Mouse (Mus musculus) hindbrain, embryonic 15.5 days (tissue): ENCODE results near the gene Naaladl1. TPM values are rescaled to one million over a fixed set of nuclear protein-coding genes. Genes with fewer than 3 reads are reported as not detected.

Experiments used
- ATAC-seq: fragments of 200-750 bp; cut with Nextera tagmentation; 2 replicates; pipeline ENCODE4 v1.8.0; 2017; ENCODE audit warnings: low read depth, moderate number of reproducible peaks, moderate TSS enrichment; ENCODE audit not compliant: low FRiP score
- H3K27ac ChIP-seq: fragments of 300-500 bp; sonication (generic); replicated peaks from 2 replicates; pipeline ENCODE4 v1.5.1; 2015; ENCODE audit warnings: mild to moderate bottlenecking, inconsistent platforms
- H3K27me3 ChIP-seq: fragments of 300-500 bp; sonication (generic); 2 replicates; pipeline ENCODE4 v1.6.1; 2015; ENCODE audit warnings: control low read depth, inconsistent platforms
- H3K36me3 ChIP-seq: fragments of 300-500 bp; sonication (generic); 2 replicates; pipeline ENCODE4 v1.6.1; 2015; ENCODE audit warnings: control low read depth, inconsistent platforms
- H3K4me1 ChIP-seq: fragments of 300-500 bp; sonication (generic); replicated peaks from 2 replicates; pipeline ENCODE4 v1.6.1; 2015; ENCODE audit warnings: control low read depth, inconsistent platforms
- H3K4me2 ChIP-seq: fragments of 300-500 bp; sonication (generic); 2 replicates; pipeline ENCODE4 v1.6.1; 2015; ENCODE audit warnings: moderate library complexity, mild to moderate bottlenecking, inconsistent platforms
- H3K4me3 ChIP-seq: fragments of 300-500 bp; sonication (generic); 2 replicates; pipeline ENCODE4 v1.5.1; 2015; ENCODE audit warnings: mild to moderate bottlenecking, inconsistent platforms
- H3K9ac ChIP-seq: fragments of 300-500 bp; sonication (generic); 2 replicates; pipeline ENCODE4 v1.6.1; 2015; ENCODE audit warnings: inconsistent platforms
- H3K9me3 ChIP-seq: fragments of 300-500 bp; sonication (generic); 2 replicates; pipeline ENCODE4 v1.6.1; 2016; ENCODE audit warnings: control low read depth, inconsistent platforms
- WGBS: fragments of 180-500 bp; shearing (Covaris S2); methylation state at CpG from one replicate; pipeline ENCODE4 v1.1.7; 2015; 5-methylcytosine and 5-hydroxymethylcytosine counted together
- polyA plus RNA-seq: library from polyadenylated mRNA; unstranded; fragments of >200 nt; fragmentation: Nextera tagmentation; extraction: Ambion mirVana; gene quantifications from 2 replicates; pipeline ENCODE4 v1.2.1, GENCODE M21; 2015

The Naaladl1 gene
- polyA plus RNA-seq: 0.54 and 0.60 TPM in 2 replicates

- 89% methylated on average over 7 of the region's 7 CpGs for WGBS
Observed at GRCm38 (mm10) chr19:6105586-6105985, at the start of gene Naaladl1. Gene Naaladl1, plus strand, starts transcription at chr19:6105782.

GRCm38 (mm10) chr19:6056696-6057095 lies 48.9 kb upstream of the Naaladl1 start:
- Histone ChIP-seq H3K4me3 (peak overlapping the region; percentile 92), H3K27ac (no peak overlapping the region), H3K27me3 (no peaks in the 10 kb centered on the region), H3K9ac (peak overlapping the region; percentile 89), H3K9me3 (no peaks in the 10 kb centered on the region), H3K4me2 (peak overlapping the region; percentile 88), H3K4me1 (peaks cover 28% of the 10 kb centered on the region), H3K36me3 (peaks cover 38% of the 10 kb centered on the region)
- WGBS: 60% methylated on average over 4 of the region's 4 CpGs
- no peak for ATAC-seq

More at GRCm38 (mm10) chr19:6105586-6105985, at the start of gene Naaladl1:
- Histone ChIP-seq H3K9me3 (no peaks in the 10 kb centered on the region), H3K36me3 (no peaks in the 10 kb centered on the region), H3K4me2 (no peak within 1 kb of the TSS), H3K27me3 (no peaks in the 10 kb centered on the region), H3K27ac (no peak within 1 kb of the TSS), H3K4me3 (no peak within 1 kb of the TSS), H3K4me1 (no peaks in the 10 kb centered on the region), H3K9ac (no peak within 1 kb of the TSS)
- ATAC-seq: no peak

GRCm38 (mm10) chr19:6057313-6058096 lies 48.1 kb upstream of the Naaladl1 start, which contains the start of the genes Mrpl49 and Fau:
Gene Mrpl49, minus strand, starts transcription at chr19:6057785.
Gene Fau, plus strand, starts transcription at chr19:6057844.
- no peaks in the 10 kb centered on the region for H3K27me3 ChIP-seq
- peaks cover 30% of the 10 kb centered on the region for H3K36me3 ChIP-seq
- WGBS: under 1% methylated on average over 63 of the region's 63 CpGs
- peak within 1 kb of the TSS; percentile 88 for H3K4me2 ChIP-seq
- peak within 1 kb of the TSS; percentile 92 for H3K4me3 ChIP-seq
- ATAC-seq: peak; percentile 90
- peaks cover 37% of the 10 kb centered on the region for H3K4me1 ChIP-seq
- peak within 1 kb of the TSS; percentile 88 for H3K27ac ChIP-seq
- H3K9ac ChIP-seq: peak within 1 kb of the TSS; percentile 89
- H3K9me3 ChIP-seq: no peaks in the 10 kb centered on the region

- no peaks in the 10 kb centered on the region for H3K27me3 ChIP-seq
- peak overlapping the region; percentile 88 for H3K9ac ChIP-seq
- no peak for ATAC-seq
- H3K4me1 ChIP-seq: peaks cover 47% of the 10 kb centered on the region
- peak overlapping the region; percentile 92 for H3K4me3 ChIP-seq
- no peaks in the 10 kb centered on the region for H3K9me3 ChIP-seq
- WGBS: 39% methylated on average over 5 of the region's 5 CpGs
- peaks cover 20% of the 10 kb centered on the region for H3K36me3 ChIP-seq
- peak overlapping the region; percentile 88; the same call in 1 of the 2 replicates for H3K27ac ChIP-seq
- H3K4me2 ChIP-seq: peak overlapping the region; percentile 88
Observed at GRCm38 (mm10) chr19:6058513-6058912, 47.1 kb upstream of the Naaladl1 start.

GRCm38 (mm10) chr19:6058966-6059365 lies 46.6 kb upstream of the Naaladl1 start:
- no peaks in the 10 kb centered on the region for H3K27me3 ChIP-seq
- no peak overlapping the region for H3K27ac ChIP-seq
- 89% methylated on average over 5 of the region's 5 CpGs for WGBS
- peaks cover 15% of the 10 kb centered on the region for H3K36me3 ChIP-seq
- no peaks in the 10 kb centered on the region for H3K9me3 ChIP-seq
- peak overlapping the region; percentile 88 for H3K9ac ChIP-seq
- H3K4me3 ChIP-seq: peak overlapping the region; percentile 92
- H3K4me1 ChIP-seq: peaks cover 51% of the 10 kb centered on the region
- ATAC-seq: no peak
- H3K4me2 ChIP-seq: peak overlapping the region; percentile 88

GRCm38 (mm10) chr19:6061021-6061533 lies 44.5 kb upstream of the Naaladl1 start, which contains the start of gene Znhit2:
Gene Znhit2, plus strand, starts transcription at chr19:6061192.
- Histone ChIP-seq H3K9me3 (no peaks in the 10 kb centered on the region), H3K4me2 (peak within 1 kb of the TSS; percentile 99), H3K27ac (peak within 1 kb of the TSS; percentile 93), H3K27me3 (no peaks in the 10 kb centered on the region), H3K9ac (peak within 1 kb of the TSS; percentile 98), H3K4me1 (peaks cover 62% of the 10 kb centered on the region), H3K36me3 (peaks cover 4% of the 10 kb centered on the region; the same call in 1 of the 2 replicates), H3K4me3 (peak within 1 kb of the TSS; percentile 93)
- under 1% methylated on average over 58 of the region's 58 CpGs for WGBS
- peak; percentile 67 for ATAC-seq

- Histone ChIP-seq H3K4me3 (peak overlapping the region; percentile 93), H3K36me3 (peaks cover 4% of the 10 kb centered on the region; the same call in 1 of the 2 replicates), H3K4me2 (peak overlapping the region; percentile 99), H3K27me3 (no peaks in the 10 kb centered on the region), H3K9me3 (no peaks in the 10 kb centered on the region), H3K4me1 (peaks cover 62% of the 10 kb centered on the region), H3K9ac (peak overlapping the region; percentile 98), H3K27ac (peak overlapping the region; percentile 93)
- WGBS: 1% methylated on average over 44 of the region's 44 CpGs
- peak; percentile 1; the same call in 1 of the 2 replicates for ATAC-seq
Observed at GRCm38 (mm10) chr19:6061641-6062302, 43.8 kb upstream of the Naaladl1 start.

- Histone ChIP-seq H3K4me1 (peaks cover 62% of the 10 kb centered on the region), H3K4me3 (peak overlapping the region; percentile 93), H3K9me3 (no peaks in the 10 kb centered on the region), H3K4me2 (peak overlapping the region; percentile 99), H3K36me3 (peaks cover 4% of the 10 kb centered on the region; the same call in 1 of the 2 replicates), H3K27me3 (no peaks in the 10 kb centered on the region), H3K9ac (peak overlapping the region; percentile 98), H3K27ac (peak overlapping the region; percentile 93; the same call in 1 of the 2 replicates)
- 65% methylated on average over 5 of the region's 5 CpGs for WGBS
- ATAC-seq: no peak
Observed at GRCm38 (mm10) chr19:6062418-6062817, 43.2 kb upstream of the Naaladl1 start.

GRCm38 (mm10) chr19:6063081-6063480 lies 42.5 kb upstream of the Naaladl1 start:
- no peak overlapping the region for H3K4me3 ChIP-seq
- H3K27ac ChIP-seq: no peak overlapping the region
- peaks cover 65% of the 10 kb centered on the region for H3K4me1 ChIP-seq
- 89% methylated on average over 6 of the region's 6 CpGs for WGBS
- no peak overlapping the region for H3K9ac ChIP-seq
- peak overlapping the region; percentile 99; the same call in 1 of the 2 replicates for H3K4me2 ChIP-seq
- peaks cover 4% of the 10 kb centered on the region; the same call in 1 of the 2 replicates for H3K36me3 ChIP-seq
- no peak for ATAC-seq
- H3K27me3 ChIP-seq: no peaks in the 10 kb centered on the region
- no peaks in the 10 kb centered on the region for H3K9me3 ChIP-seq

- peak; percentile 16; the same call in 1 of the 2 replicates for ATAC-seq
- Histone ChIP-seq H3K4me1 (peaks cover 56% of the 10 kb centered on the region), H3K27me3 (no peaks in the 10 kb centered on the region), H3K9me3 (no peaks in the 10 kb centered on the region), H3K27ac (peak overlapping the region; percentile 88), H3K4me2 (peak overlapping the region; percentile 94), H3K9ac (peak overlapping the region; percentile 84), H3K4me3 (peak overlapping the region; percentile 61), H3K36me3 (peaks cover 23% of the 10 kb centered on the region)
- 25% methylated on average over 5 of the region's 5 CpGs for WGBS
Observed at GRCm38 (mm10) chr19:6066571-6066970, 39.0 kb upstream of the Naaladl1 start.

GRCm38 (mm10) chr19:6067011-6067723 lies 38.4 kb upstream of the Naaladl1 start:
- under 1% methylated on average over 30 of the region's 30 CpGs for WGBS
- peak overlapping the region; percentile 88 for H3K27ac ChIP-seq
- no peaks in the 10 kb centered on the region for H3K27me3 ChIP-seq
- peak; percentile 69 for ATAC-seq
- peak overlapping the region; percentile 84 for H3K9ac ChIP-seq
- peak overlapping the region; percentile 94 for H3K4me2 ChIP-seq
- no peaks in the 10 kb centered on the region for H3K9me3 ChIP-seq
- H3K4me1 ChIP-seq: peaks cover 50% of the 10 kb centered on the region
- H3K36me3 ChIP-seq: peaks cover 24% of the 10 kb centered on the region
- peak overlapping the region; percentile 61 for H3K4me3 ChIP-seq
